Mouse (Mus musculus) lung, adult 2 months (tissue): ENCODE measurements around the gene Slc32a1.

ENCODE experiments used
- CTCF ChIP-seq: fragments of 200-500 bp; IDR thresholded peaks from 2 replicates; pipeline ENCODE4 v1.5.1; 2011; ENCODE audit warnings: mild to moderate bottlenecking, low read length, control low read depth; ENCODE audit not compliant: insufficient read depth
- POLR2A ChIP-seq: fragments of 200-500 bp; IDR thresholded peaks from 2 replicates; pipeline ENCODE4 v1.6.1; 2011; ENCODE audit warnings: low read depth, mild to moderate bottlenecking, control low read depth, low read length, borderline replicate concordance; ENCODE audit errors: extremely low read depth

- no peak for TF ChIP-seq CTCF
- no peak for TF ChIP-seq POLR2A
Measured at GRCm38 (mm10) chr2:158625231-158625630, 14.7 kb downstream of the Slc32a1 start.
